Mouse (Mus musculus) erythroblast, embryonic 14.5 days (primary cell): ENCODE measurements around the gene Olfr352.

Experiments used
- GATA1 ChIP-seq: IDR thresholded peaks from 2 replicates; pipeline ENCODE4 v1.6.1; 2012; ENCODE audit warnings: low read length, inconsistent platforms, mixed read lengths
- TAL1 ChIP-seq: IDR thresholded peaks from 3 replicates; pipeline ENCODE4 v1.6.1; 2012; ENCODE audit warnings: low read length, inconsistent platforms, mixed read lengths

GRCm38 (mm10) chr2:36868160-36868559 is at the start of gene Olfr352:
- no peak for TF ChIP-seq GATA1
- no peak for TF ChIP-seq TAL1
